Comparison of ENCODE assay signal across 25 mouse cellular contexts in genomic region chr17:64597770-64598169, GRCm38 (mm10). TPM values are rescaled to one million over a fixed set of nuclear protein-coding genes. Genes with fewer than 3 reads are reported as not detected.
DNase-seq lines count a peak whose midpoint lies in the region; ATAC-seq and TF ChIP-seq lines count a peak whose summit lies in the region.
"Had no signal": no experiment of that assay in that cellular context is flagged by ENCODE, and none has a peak within 500 bp of the region (broad histone marks: within the 10 kb centered on the region; RNA-seq: fewer than 3 reads in every experiment).

No protein-coding gene starts in this region.

- no peaks in the 10 kb centered on the region; the same call in 1 of the 2 replicates for H3K4me1 ChIP-seq in kidney, postnatal 0 days (replicated peaks; ENCODE audit: insufficient read depth, low read length)
- H3K4me1 ChIP-seq in kidney, embryonic 15.5 days: peaks cover 18% of the 10 kb centered on the region
- H3K4me1 ChIP-seq in E14TG2a.4 (replicated peaks; ENCODE audit: low read depth, low read length): peaks cover 18% of the 10 kb centered on the region
- peaks cover 5% of the 10 kb centered on the region for H3K4me1 ChIP-seq in hindbrain, embryonic 16.5 days (ENCODE audit: control insufficient read depth, insufficient read depth, low read depth, low read length)

- H3K27me3 ChIP-seq in kidney, postnatal 0 days (ENCODE audit: insufficient read depth, low read length): no peaks in the 10 kb centered on the region
- H3K27me3 ChIP-seq in kidney, embryonic 15.5 days: no peaks in the 10 kb centered on the region
- peaks cover 13% of the 10 kb centered on the region for H3K27me3 ChIP-seq in E14TG2a.4 (ENCODE audit: insufficient read depth, low read length)
- no peaks in the 10 kb centered on the region for H3K27me3 ChIP-seq in hindbrain, embryonic 16.5 days (replicated peaks; ENCODE audit: control insufficient read depth, insufficient read depth, low read length)
- H3K27me3 ChIP-seq: embryonic facial prominence, embryonic 12.5 days; forebrain, embryonic 13.5 days; hindbrain, embryonic 15.5 days; limb, embryonic 13.5 days; midbrain, embryonic 15.5 days had no signal

- no peaks in the 10 kb centered on the region for H3K36me3 ChIP-seq in kidney, postnatal 0 days (ENCODE audit: insufficient read depth, low read length)
- H3K36me3 ChIP-seq in kidney, embryonic 15.5 days: no peaks in the 10 kb centered on the region
- no peaks in the 10 kb centered on the region for H3K36me3 ChIP-seq in E14TG2a.4 (ENCODE audit: insufficient read depth, low read length)
- H3K36me3 ChIP-seq in hindbrain, embryonic 16.5 days (ENCODE audit: control insufficient read depth, insufficient read depth, low read length): no peaks in the 10 kb centered on the region
- H3K36me3 ChIP-seq: embryonic facial prominence, embryonic 12.5 days; hindbrain, embryonic 15.5 days; limb, embryonic 13.5 days; liver, embryonic 13.5 days; midbrain, embryonic 15.5 days had no signal

- WGBS in kidney, postnatal 0 days: 90% methylated on average over 9 of the region's 9 CpGs
- 92% methylated on average over 9 of the region's 9 CpGs for WGBS in kidney, embryonic 15.5 days
- 91% methylated on average over 9 of the region's 9 CpGs for WGBS in hindbrain, embryonic 16.5 days

- H3K9me3 ChIP-seq in kidney, postnatal 0 days (replicated peaks; ENCODE audit: low read length): no peaks in the 10 kb centered on the region
- no peaks in the 10 kb centered on the region for H3K9me3 ChIP-seq in kidney, embryonic 15.5 days (replicated peaks)
- H3K9me3 ChIP-seq in E14TG2a.4 (ENCODE audit: low read length): no peaks in the 10 kb centered on the region
- no peaks in the 10 kb centered on the region for H3K9me3 ChIP-seq in hindbrain, embryonic 16.5 days (ENCODE audit: control insufficient read depth, low read length)
- H3K9me3 ChIP-seq: embryonic facial prominence, embryonic 12.5 days; forebrain, embryonic 13.5 days; hindbrain, embryonic 15.5 days; liver, embryonic 13.5 days; midbrain, embryonic 15.5 days had no signal

- DNase-seq in kidney, postnatal 0 days (ENCODE audit: low spot score): no peak
- DNase-seq in A20 (ENCODE audit: low read depth, low spot score): peak; percentile 37
- peak; percentile 75 for DNase-seq in R1 (ENCODE audit: low read depth, low spot score)
- DNase-seq in left cerebral cortex, adult 9 months (ENCODE audit: low spot score in 2 of 2): no peak
- no peak for DNase-seq in gastrocnemius, postnatal 4 days (ENCODE audit: low spot score in 2 of 2)
- DNase-seq: adrenal gland, adult 2 months; cerebellum, adult 11-12 months; cerebellum, postnatal 14 days; gastrocnemius, adult 2 months; kidney, adult 11 months; kidney, postnatal 10 days; layer of hippocampus, postnatal 36 days; liver, embryonic 13.5 days; lung, embryonic 14.5 days; thymus, adult 18-20 months had no signal

- TF ChIP-seq CTCF in kidney, postnatal 0 days (IDR thresholded peaks at IDR 0.05; ENCODE audit: low read depth): peak; percentile 6; the same call in 1 of the 2 replicates
- TF ChIP-seq CTCF in E14TG2a.4 (conservative IDR thresholded peaks at IDR 0.05; ENCODE audit: low read length): peak; percentile 71

- H3K4me2 ChIP-seq in kidney, postnatal 0 days (ENCODE audit: low read length): no peak overlapping the region
- H3K4me2 ChIP-seq in kidney, embryonic 15.5 days: no peak overlapping the region
- no peak overlapping the region for H3K4me2 ChIP-seq in hindbrain, embryonic 16.5 days (ENCODE audit: low read length)
- H3K4me2 ChIP-seq: embryonic facial prominence, embryonic 12.5 days; forebrain, embryonic 13.5 days; heart, embryonic 11.5 days; hindbrain, embryonic 15.5 days; limb, embryonic 13.5 days; liver, embryonic 13.5 days; lung, embryonic 14.5 days; midbrain, embryonic 15.5 days had no signal

- H3K4me3 ChIP-seq in kidney, postnatal 0 days (replicated peaks; ENCODE audit: low read depth, low read length): no peak overlapping the region
- no peak overlapping the region for H3K4me3 ChIP-seq in kidney, embryonic 15.5 days (replicated peaks)
- no peak overlapping the region for H3K4me3 ChIP-seq in E14TG2a.4 (replicated peaks; ENCODE audit: low read length)
- H3K4me3 ChIP-seq in hindbrain, embryonic 16.5 days (ENCODE audit: low read length): no peak overlapping the region
- H3K4me3 ChIP-seq: embryonic facial prominence, embryonic 12.5 days; forebrain, embryonic 13.5 days; gastrocnemius, adult 2 months; hindbrain, embryonic 15.5 days; limb, embryonic 13.5 days; liver, embryonic 13.5 days; midbrain, embryonic 15.5 days had no signal

- no peak overlapping the region for H3K9ac ChIP-seq in kidney, postnatal 0 days (ENCODE audit: low read depth, low read length)
- H3K9ac ChIP-seq in kidney, embryonic 15.5 days: no peak overlapping the region
- H3K9ac ChIP-seq in hindbrain, embryonic 16.5 days (ENCODE audit: low read depth, low read length): no peak overlapping the region
- H3K9ac ChIP-seq: embryonic facial prominence, embryonic 12.5 days; forebrain, embryonic 13.5 days; hindbrain, embryonic 15.5 days; limb, embryonic 13.5 days; liver, embryonic 13.5 days; lung, embryonic 14.5 days; midbrain, embryonic 15.5 days had no signal

- no peak overlapping the region for H3K27ac ChIP-seq in kidney, postnatal 0 days
- H3K27ac ChIP-seq in kidney, embryonic 15.5 days: no peak overlapping the region
- H3K27ac ChIP-seq in hindbrain, embryonic 16.5 days (ENCODE audit: low read depth, low read length): no peak overlapping the region
- H3K27ac ChIP-seq: embryonic facial prominence, embryonic 12.5 days; forebrain, embryonic 13.5 days; gastrocnemius, adult 2 months; hindbrain, embryonic 15.5 days; limb, embryonic 13.5 days; liver, embryonic 13.5 days; macrophage; midbrain, embryonic 15.5 days had no signal

- no peak for ATAC-seq in kidney, postnatal 0 days (replicated peaks; ENCODE audit: low FRiP score, low read depth)
- no peak for ATAC-seq in kidney, embryonic 15.5 days (replicated peaks; ENCODE audit: low FRiP score)
- no peak for ATAC-seq in hindbrain, embryonic 16.5 days
- ATAC-seq: forebrain, embryonic 13.5 days; midbrain, embryonic 15.5 days had no signal

RNA-seq across cellular contexts. Expression of gene Man2a1, which starts 2.8 kb away (rescaled TPM):
- 9.5 and 9.9 TPM in 2 replicates for polyA plus RNA-seq in kidney, postnatal 0 days (2015; fragmentation: Nextera tagmentation; extraction: Ambion mirVana)
- polyA plus RNA-seq in kidney, embryonic 15.5 days (2015; fragmentation: Nextera tagmentation; extraction: Ambion mirVana): 8.6 and 11.0 TPM in 2 replicates
- 10 to 100 TPM; 63.6 TPM for total RNA-seq in gastrocnemius, postnatal 4 days (2021)
- polyA plus RNA-seq in hindbrain, embryonic 16.5 days (2015; fragmentation: Nextera tagmentation; extraction: Ambion mirVana): 4.1 and 5.3 TPM in 2 replicates

Comparison
In these comparisons a context has a peak if more than half of its experiments do, and no peak if none do; other contexts are left out.
1. DNase-seq: peak in A20 (single experiment) and R1 (single experiment); none in kidney, postnatal 0 days (single experiment), left cerebral cortex, adult 9 months (0 of 2) and gastrocnemius, postnatal 4 days (0 of 2).